Mouse (Mus musculus) right cerebral cortex, adult 2 months (tissue): Measurements from ENCODE around the gene Ube2l6.
"Not testable (repeated sequence)": the region's sequence is repeated elsewhere in the genome, so short reads cannot be mapped to it uniquely, and the experiment has no call there.

Source experiments
- DNase-seq, 2 experiments: peaks; one replicate each; pipeline ENCODE4 v3.0.0; 2021 to 2022; ENCODE audit warnings: low spot score in 2 of 2

Ube2l6 gene

GRCm38 (mm10) chr2:84793154-84793553 lies 5.5 kb upstream of the Ube2l6 start:
- DNase-seq, result no peak

GRCm38 (mm10) chr2:84793871-84794270 lies 4.8 kb upstream of the Ube2l6 start:
- DNase-seq, result no peak

- DNase-seq, result peak; percentile 91 to 92
Measured at GRCm38 (mm10) chr2:84797833-84798492, 665 bp upstream of the Ube2l6 start.

DNA sequence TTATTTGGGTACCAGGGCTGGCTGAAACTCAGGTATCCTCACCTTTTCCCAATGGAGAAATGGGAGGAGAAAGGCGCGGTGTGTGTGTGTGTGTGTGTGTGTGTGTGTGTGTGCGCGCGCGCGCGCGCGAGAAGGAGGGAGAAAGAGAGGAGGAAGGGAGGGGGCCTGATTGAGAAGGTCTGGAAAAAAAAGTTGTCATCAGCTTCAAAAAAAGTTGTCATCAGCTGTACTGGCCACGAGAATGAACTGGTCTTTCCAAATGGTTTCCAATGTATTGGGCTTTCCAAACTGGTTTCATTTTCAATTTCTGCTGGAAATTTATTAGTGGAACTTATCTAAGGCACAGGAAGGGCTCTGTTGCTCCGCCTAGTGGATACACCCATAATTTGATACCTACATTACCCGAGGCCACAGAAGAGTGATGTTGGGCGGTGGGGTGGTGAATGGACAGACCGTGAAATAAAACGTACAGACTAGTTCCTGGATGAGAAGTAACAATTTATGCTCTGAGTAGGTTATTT lies 473 bp downstream of the Ube2l6 start:
- DNase-seq, result peak; percentile 77 to 82

- no peak for DNase-seq
Measured at GRCm38 (mm10) chr2:84800304-84800703, 1.7 kb downstream of the Ube2l6 start.

DNA sequence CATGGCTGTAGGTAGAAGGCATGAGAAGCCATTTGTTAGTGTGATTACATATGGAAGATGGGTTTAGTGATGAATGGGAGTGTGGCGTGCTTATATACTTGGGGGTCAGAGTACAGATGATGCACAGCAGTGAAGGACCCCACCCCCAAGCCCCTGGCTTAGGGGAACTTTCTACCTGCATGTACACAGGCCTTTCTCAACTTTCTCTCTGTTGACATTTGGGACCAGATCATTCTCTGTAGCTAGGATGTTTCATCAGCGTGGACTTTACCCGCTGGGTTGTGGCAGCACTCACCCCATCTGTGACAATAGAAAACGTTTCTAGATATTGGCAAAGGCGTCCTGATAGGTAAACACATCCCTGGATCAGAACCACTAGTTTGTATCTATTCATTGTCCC lies 2.6 kb downstream of the Ube2l6 start:
- not testable (repeated sequence) for DNase-seq

GRCm38 (mm10) chr2:84803963-84804362 lies 5.3 kb downstream of the Ube2l6 start:
- no peak for DNase-seq

DNA sequence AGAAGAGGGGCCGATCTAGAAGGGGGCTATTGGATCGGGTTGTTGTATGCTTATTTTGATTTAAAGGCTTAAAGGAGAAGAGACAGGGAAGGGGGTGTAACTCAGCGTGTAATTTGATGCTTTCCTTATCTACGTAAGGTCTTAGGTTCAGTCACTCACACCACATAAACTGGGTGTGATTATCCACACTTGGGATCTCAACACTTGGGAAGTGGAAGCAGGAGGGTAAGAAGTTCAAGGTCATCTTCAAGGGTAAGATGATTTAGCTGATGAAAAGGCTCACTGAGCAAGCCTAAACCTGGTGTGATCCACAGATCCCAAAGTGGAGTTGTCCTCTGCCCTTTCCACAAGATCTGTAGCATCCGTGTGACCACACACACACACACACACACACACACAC lies 7.9 kb downstream of the Ube2l6 start:
- DNase-seq, result no peak

DNA sequence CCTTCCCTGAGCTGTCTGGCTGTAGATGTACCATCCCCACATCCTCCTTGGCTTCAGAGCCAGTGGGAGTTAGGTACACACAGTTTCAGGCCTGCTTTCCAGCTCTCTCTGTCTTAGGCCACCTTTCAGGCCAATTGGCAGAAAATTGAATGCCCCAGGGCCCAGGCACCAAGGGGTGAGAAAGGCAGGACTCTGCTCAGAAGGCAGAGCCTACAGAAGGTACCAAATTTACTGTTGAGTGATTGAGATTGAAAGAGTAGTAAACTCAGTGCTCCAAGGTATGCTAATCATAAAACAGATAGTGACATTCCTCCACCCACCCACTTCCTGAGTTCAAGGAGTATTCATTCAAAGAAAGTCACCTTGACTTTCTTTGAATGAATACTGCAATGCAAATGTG lies 10.7 kb downstream of the Ube2l6 start:
- no peak for DNase-seq

DNA sequence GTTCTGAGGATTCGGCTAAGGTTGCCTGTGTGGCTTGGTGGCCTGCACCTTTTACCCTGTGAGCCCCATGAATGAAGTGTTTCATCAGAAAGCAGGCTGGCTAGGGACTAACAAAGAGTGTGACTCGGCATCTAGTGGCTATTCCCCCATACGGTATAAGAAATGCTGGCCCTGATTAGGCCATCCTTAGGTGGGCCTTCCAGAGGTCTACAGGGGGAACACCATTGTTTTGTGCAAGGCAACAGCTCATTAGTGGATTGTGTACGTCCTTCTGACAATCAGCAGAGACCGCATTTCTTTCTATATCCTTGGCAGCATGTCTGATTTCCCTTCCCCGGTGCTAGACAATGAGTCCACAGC lies 11.9 kb downstream of the Ube2l6 start:
- DNase-seq, result no peak

- DNase-seq, result peak; percentile 93 to 94
Measured at GRCm38 (mm10) chr2:84810886-84811577, 12.4 kb downstream of the Ube2l6 start.

- DNase-seq, result no peak
Measured at GRCm38 (mm10) chr2:84811880-84812279, 13.3 kb downstream of the Ube2l6 start.

DNA sequence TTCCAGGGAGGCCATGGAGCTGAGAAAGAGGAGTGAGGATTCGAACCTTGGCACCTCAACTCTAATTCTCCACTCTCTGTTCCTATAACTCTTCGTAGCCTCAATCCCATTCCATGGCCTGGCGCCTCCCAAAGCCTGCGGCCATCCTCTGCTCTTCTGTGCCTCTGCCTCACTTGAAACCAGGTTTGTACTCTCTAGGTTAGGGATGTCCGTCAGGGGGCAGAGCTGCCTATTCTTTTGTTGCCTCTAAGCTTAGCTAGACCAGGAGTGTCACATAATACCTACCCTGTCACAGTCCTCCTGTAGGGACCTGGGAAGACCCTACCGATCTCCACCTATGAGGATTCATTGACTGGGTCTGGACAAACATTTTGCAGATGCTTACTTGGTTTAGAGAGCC lies 14.0 kb downstream of the Ube2l6 start:
- DNase-seq, result no peak

DNA sequence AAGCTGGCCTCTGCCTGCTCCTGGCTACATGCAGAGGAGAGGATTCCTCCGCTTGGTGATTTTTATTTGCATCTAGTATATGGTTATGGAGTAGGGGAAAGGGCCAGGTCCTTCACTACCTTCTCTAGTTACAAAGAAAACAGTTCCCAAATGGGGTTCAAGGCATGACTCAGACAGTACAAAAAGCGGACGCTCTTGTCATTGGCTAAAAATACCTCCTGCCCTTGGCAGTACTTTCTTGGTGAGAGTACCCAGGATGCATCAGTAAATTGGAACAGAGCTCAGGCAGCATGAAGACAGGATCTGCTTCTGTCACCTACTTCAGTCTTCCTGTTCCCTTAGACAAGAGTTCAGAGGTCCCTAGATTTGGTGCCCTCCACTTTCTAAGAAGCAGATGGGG lies 21.2 kb downstream of the Ube2l6 start:
- DNase-seq, result peak in 1 of 2 experiments; percentile 38

- DNase-seq, result no peak
Measured at GRCm38 (mm10) chr2:84822552-84822951, 23.9 kb downstream of the Ube2l6 start, which contains the start of gene Smtnl1. Smtnl1 (minus strand) TSS chr2:84822652.

DNA sequence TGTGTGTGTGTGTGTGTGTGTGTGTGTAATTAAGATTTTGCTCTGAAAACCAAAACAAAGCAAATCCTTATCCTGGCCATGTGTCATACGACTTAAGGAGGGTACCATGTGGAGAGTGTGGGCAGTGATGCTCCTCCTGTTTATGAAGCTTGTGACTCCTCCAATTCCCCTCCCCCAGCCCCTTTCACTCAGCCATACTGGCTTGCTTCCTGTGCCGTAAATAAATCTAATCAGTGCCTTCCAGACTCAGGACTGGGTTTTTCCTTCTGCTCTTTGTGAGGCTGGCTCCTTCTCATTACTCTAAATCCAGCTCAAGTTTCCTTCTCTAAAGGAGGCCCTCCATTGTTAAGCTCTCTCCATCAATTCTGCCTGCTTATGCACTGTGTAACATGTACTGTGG lies 24.6 kb downstream of the Ube2l6 start:
- no peak for DNase-seq

GRCm38 (mm10) chr2:84826488-84827282 lies 28.1 kb downstream of the Ube2l6 start, which contains the start of gene Timm10:
Timm10 (plus strand) TSS chr2:84826997.
- DNase-seq, result peak; percentile 89

DNA sequence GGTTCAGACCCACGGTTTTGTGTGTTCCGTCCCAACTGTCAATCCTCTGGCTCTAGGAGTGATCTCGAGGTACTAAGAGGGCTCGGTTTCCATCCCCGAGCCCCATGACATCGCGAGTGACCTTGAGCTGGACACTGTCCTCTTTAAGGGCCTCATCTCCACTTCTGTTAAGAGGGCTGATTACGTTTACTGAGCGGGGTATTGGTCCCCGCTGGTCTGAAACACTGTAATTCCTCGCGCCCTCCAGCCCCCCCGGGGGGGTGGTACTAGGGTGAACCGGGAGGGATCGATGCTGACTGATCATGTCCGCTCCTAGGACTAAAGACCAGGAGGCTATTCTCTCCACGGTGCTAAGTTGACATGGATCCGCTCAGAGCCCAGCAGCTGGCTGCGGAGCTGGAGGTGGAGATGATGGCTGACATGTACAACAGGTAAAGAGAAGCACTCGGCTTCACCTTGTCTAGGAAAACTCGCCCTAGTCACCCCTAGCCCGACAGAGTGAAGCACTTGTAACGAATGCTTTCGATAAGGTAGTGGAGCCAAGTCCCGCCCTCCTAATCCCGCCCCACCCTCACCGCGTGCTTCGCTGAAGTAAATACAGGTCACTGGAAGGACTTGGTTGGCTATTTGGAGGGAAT lies 28.8 kb downstream of the Ube2l6 start:
- DNase-seq, result no peak

- peak; percentile 89 to 94 for DNase-seq
Measured at GRCm38 (mm10) chr2:84831666-84832391, 33.2 kb downstream of the Ube2l6 start.

DNA sequence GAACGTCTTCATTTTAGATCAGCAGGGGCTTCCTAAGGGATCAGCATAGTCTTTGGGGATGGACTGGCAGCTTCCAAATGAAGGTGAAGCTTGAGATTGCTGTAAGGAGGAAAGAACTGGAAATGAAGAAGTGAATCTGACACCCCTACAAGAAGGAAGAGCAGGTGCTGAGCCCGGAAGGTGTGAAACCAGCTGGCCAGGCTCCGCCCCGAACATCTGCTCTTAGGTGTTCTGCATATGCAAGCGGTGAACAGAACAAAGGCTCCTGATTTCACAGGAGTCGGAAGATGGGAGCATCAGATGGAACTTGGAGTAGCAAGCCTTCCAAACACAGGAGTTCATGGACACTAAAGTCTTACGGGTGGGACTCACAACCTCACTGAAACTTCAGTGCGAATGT lies 38.5 kb downstream of the Ube2l6 start:
- DNase-seq, result no peak
